Mouse (Mus musculus): ENCODE measurements around the gene Tdrd12.
"Not testable (repeated sequence)": the region's sequence is repeated elsewhere in the genome, so short reads cannot be mapped to it uniquely, and the experiment has no call there.

- not testable (repeated sequence) for TF ChIP-seq TCF12 (IDR thresholded peaks at IDR 0.05; ENCODE audit: insufficient read depth, poor library complexity, severe bottlenecking); POLR2A (IDR thresholded peaks at IDR 0.05; ENCODE audit: insufficient read length, low read depth); E2F4 (IDR thresholded peaks at IDR 0.05; ENCODE audit: insufficient read depth); USF1 (IDR thresholded peaks at IDR 0.05; ENCODE audit: low read depth); MYOD1 (IDR thresholded peaks at IDR 0.05; ENCODE audit: control insufficient read depth in 1 of 3, insufficient read length in 2 of 3, low read depth in 2 of 3); POLR2AphosphoS2 (IDR thresholded peaks at IDR 0.05; ENCODE audit: insufficient read length, low read depth)
Observed at GRCm38 (mm10) chr7:35565965-35566364, 28.4 kb upstream of the Tdrd12 start.

All from myocyte (in vitro differentiated cells).